Mouse (Mus musculus): ENCODE results near the gene Acox1. TPM values are rescaled to one million over a fixed set of nuclear protein-coding genes. Genes with fewer than 3 reads are reported as not detected.

Gene Acox1
- polyA plus RNA-seq (2012; fragmentation: generic; extraction: Trizol), result 22.4 TPM
- long read RNA-seq, experiment 1, transcript Acox1-201 (14 exons, 3,987 nt), result major isoform, 18 of 28 reads
- long read RNA-seq, experiment 1, partial matches to known transcripts, result 4 of 28 reads
- long read RNA-seq, experiment 1, other reads (novel, unspliced or antisense), result 6 of 28 reads
- long read RNA-seq, experiment 2, transcript Acox1-201 (14 exons, 3,987 nt), result major isoform, 199 of 217 reads
- long read RNA-seq, experiment 2, partial matches to known transcripts, result 7 of 217 reads
- long read RNA-seq, experiment 2, other reads (novel, unspliced or antisense), result 9 of 217 reads

GRCm38 (mm10) chr11:116198639-116199531 lies at the start of gene Acox1, which contains the start of gene Ten1:
TSS of gene Acox1 (minus strand) at chr11:116199045.
TSS of gene Ten1 (plus strand) at chr11:116198855.
- H3K4me3 ChIP-seq (ENCODE audit: insufficient read depth, poor library complexity, severe bottlenecking), result peak within 1 kb of the TSS; percentile 61
- H3K79me3 ChIP-seq (ENCODE audit: low read depth), result peaks cover 2% of the 10 kb centered on the region
- peaks cover 6% of the 10 kb centered on the region for H3K36me3 ChIP-seq (ENCODE audit: control insufficient read depth, insufficient read depth)
- TF ChIP-seq MAX (IDR thresholded peaks at IDR 0.05), result peak; percentile 48
- no peak for TF ChIP-seq FOSL1 (IDR thresholded peaks at IDR 0.05; ENCODE audit: insufficient read depth, low read length, poor library complexity, severe bottlenecking)
- no peak for TF ChIP-seq MYOG (IDR thresholded peaks at IDR 0.05; ENCODE audit: control insufficient read depth, extremely low read depth, insufficient read length)
- TF ChIP-seq CEBPB (IDR thresholded peaks at IDR 0.05; ENCODE audit: low read depth), result no peak
- TF ChIP-seq MYOD1 (IDR thresholded peaks at IDR 0.05; ENCODE audit: control insufficient read depth, insufficient read length, low read depth), result no peak
- peak; percentile 90 for TF ChIP-seq USF1 (IDR thresholded peaks at IDR 0.05; ENCODE audit: low read depth)
- TF ChIP-seq CTCF (IDR thresholded peaks at IDR 0.05; ENCODE audit: control insufficient read depth, insufficient read depth, insufficient read length), result no peak
- H3K79me2 ChIP-seq (ENCODE audit: control insufficient read depth, insufficient read depth), result peaks cover 46% of the 10 kb centered on the region
- H3K27me3 ChIP-seq (ENCODE audit: control insufficient read depth, insufficient read depth, insufficient read length), result no peaks in the 10 kb centered on the region
- H3ac ChIP-seq (ENCODE audit: control insufficient read depth, insufficient read length, low read depth), result peak within 1 kb of the TSS; percentile 81

GRCm38 (mm10) chr11:116247502-116248222 lies 48.8 kb upstream of the Acox1 start:
- Histone ChIP-seq H3K4me3 (ENCODE audit: insufficient read depth, poor library complexity, severe bottlenecking) (no peak overlapping the region), H3K79me3 (ENCODE audit: low read depth) (no peaks in the 10 kb centered on the region), H3K36me3 (ENCODE audit: control insufficient read depth, insufficient read depth) (peaks cover 76% of the 10 kb centered on the region), H3ac (ENCODE audit: control insufficient read depth, insufficient read length, low read depth) (no peak overlapping the region), H3K79me2 (ENCODE audit: control insufficient read depth, insufficient read depth) (no peaks in the 10 kb centered on the region), H3K27me3 (ENCODE audit: control insufficient read depth, insufficient read depth, insufficient read length) (no peaks in the 10 kb centered on the region)
- TF ChIP-seq MYOD1 (IDR thresholded peaks at IDR 0.05; ENCODE audit: control insufficient read depth, insufficient read length, low read depth) (no peak), CEBPB (IDR thresholded peaks at IDR 0.05; ENCODE audit: low read depth) (no peak), USF1 (IDR thresholded peaks at IDR 0.05; ENCODE audit: low read depth) (no peak)

- no peak for TF ChIP-seq FOSL1 (IDR thresholded peaks at IDR 0.05; ENCODE audit: insufficient read depth, low read length, poor library complexity, severe bottlenecking)
- no peak for TF ChIP-seq CEBPB (IDR thresholded peaks at IDR 0.05; ENCODE audit: low read depth)
- no peak for TF ChIP-seq CTCF (IDR thresholded peaks at IDR 0.05; ENCODE audit: control insufficient read depth, insufficient read depth, insufficient read length)
- no peak for TF ChIP-seq MYOD1 (IDR thresholded peaks at IDR 0.05; ENCODE audit: control insufficient read depth, insufficient read length, low read depth)
- no peak for TF ChIP-seq MYOG (IDR thresholded peaks at IDR 0.05; ENCODE audit: control insufficient read depth, extremely low read depth, insufficient read length)
- no peak for TF ChIP-seq USF1 (IDR thresholded peaks at IDR 0.05; ENCODE audit: low read depth)
- TF ChIP-seq MAX (IDR thresholded peaks at IDR 0.05), result no peak
- H3ac ChIP-seq (ENCODE audit: control insufficient read depth, insufficient read length, low read depth), result no peak overlapping the region
- no peaks in the 10 kb centered on the region for H3K27me3 ChIP-seq (ENCODE audit: control insufficient read depth, insufficient read depth, insufficient read length)
- peaks cover 59% of the 10 kb centered on the region for H3K36me3 ChIP-seq (ENCODE audit: control insufficient read depth, insufficient read depth)
- H3K79me3 ChIP-seq (ENCODE audit: low read depth), result no peaks in the 10 kb centered on the region
- no peak overlapping the region for H3K4me3 ChIP-seq (ENCODE audit: insufficient read depth, poor library complexity, severe bottlenecking)
- H3K79me2 ChIP-seq (ENCODE audit: control insufficient read depth, insufficient read depth), result no peaks in the 10 kb centered on the region
These were observed 46.8 kb upstream of the Acox1 start for GRCm38 (mm10) chr11:116245616-116246015.

- TF ChIP-seq CEBPB (IDR thresholded peaks at IDR 0.05; ENCODE audit: low read depth) (no peak), MAX (IDR thresholded peaks at IDR 0.05) (no peak), FOSL1 (IDR thresholded peaks at IDR 0.05; ENCODE audit: insufficient read depth, low read length, poor library complexity, severe bottlenecking) (no peak), MYOG (IDR thresholded peaks at IDR 0.05; ENCODE audit: control insufficient read depth, extremely low read depth, insufficient read length) (no peak), USF1 (IDR thresholded peaks at IDR 0.05; ENCODE audit: low read depth) (no peak), MYOD1 (IDR thresholded peaks at IDR 0.05; ENCODE audit: control insufficient read depth, insufficient read length, low read depth) (no peak), CTCF (IDR thresholded peaks at IDR 0.05; ENCODE audit: control insufficient read depth, insufficient read depth, insufficient read length) (no peak)
These were observed 45.7 kb upstream of the Acox1 start for GRCm38 (mm10) chr11:116244580-116244979.

GRCm38 (mm10) chr11:116241744-116242235 lies 42.9 kb upstream of the Acox1 start:
- no peak for TF ChIP-seq MYOD1 (IDR thresholded peaks at IDR 0.05; ENCODE audit: control insufficient read depth, insufficient read length, low read depth)
- TF ChIP-seq USF1 (IDR thresholded peaks at IDR 0.05; ENCODE audit: low read depth), result no peak
- TF ChIP-seq MAX (IDR thresholded peaks at IDR 0.05), result no peak
- TF ChIP-seq CTCF (IDR thresholded peaks at IDR 0.05; ENCODE audit: control insufficient read depth, insufficient read depth, insufficient read length), result no peak
- no peak for TF ChIP-seq MYOG (IDR thresholded peaks at IDR 0.05; ENCODE audit: control insufficient read depth, extremely low read depth, insufficient read length)
- no peak for TF ChIP-seq FOSL1 (IDR thresholded peaks at IDR 0.05; ENCODE audit: insufficient read depth, low read length, poor library complexity, severe bottlenecking)
- TF ChIP-seq CEBPB (IDR thresholded peaks at IDR 0.05; ENCODE audit: low read depth), result no peak
- Histone ChIP-seq H3K79me2 (ENCODE audit: control insufficient read depth, insufficient read depth) (no peaks in the 10 kb centered on the region), H3ac (ENCODE audit: control insufficient read depth, insufficient read length, low read depth) (no peak overlapping the region), H3K4me3 (ENCODE audit: insufficient read depth, poor library complexity, severe bottlenecking) (no peak overlapping the region), H3K79me3 (ENCODE audit: low read depth) (no peaks in the 10 kb centered on the region), H3K36me3 (ENCODE audit: control insufficient read depth, insufficient read depth) (peaks cover 23% of the 10 kb centered on the region), H3K27me3 (ENCODE audit: control insufficient read depth, insufficient read depth, insufficient read length) (no peaks in the 10 kb centered on the region)

More at GRCm38 (mm10) chr11:116244580-116244979, 45.7 kb upstream of the Acox1 start:
- H3K79me2 ChIP-seq (ENCODE audit: control insufficient read depth, insufficient read depth), result no peaks in the 10 kb centered on the region
- no peak overlapping the region for H3K4me3 ChIP-seq (ENCODE audit: insufficient read depth, poor library complexity, severe bottlenecking)
- no peaks in the 10 kb centered on the region for H3K79me3 ChIP-seq (ENCODE audit: low read depth)
- H3K36me3 ChIP-seq (ENCODE audit: control insufficient read depth, insufficient read depth), result peaks cover 50% of the 10 kb centered on the region
- no peak overlapping the region for H3ac ChIP-seq (ENCODE audit: control insufficient read depth, insufficient read length, low read depth)
- H3K27me3 ChIP-seq (ENCODE audit: control insufficient read depth, insufficient read depth, insufficient read length), result no peaks in the 10 kb centered on the region

Data from C2C12 (cell line).